Mouse (Mus musculus) stomach, postnatal 0 days (tissue): ENCODE measurements around the gene Sri. TPM values are rescaled to one million over a fixed set of nuclear protein-coding genes. Genes with fewer than 3 reads are reported as not detected.

Experiments used
- ATAC-seq: fragments of 200-750 bp; cut with Nextera tagmentation; 2 replicates; pipeline ENCODE4 v1.8.0; 2017; ENCODE audit not compliant: low FRiP score, low TSS enrichment
- DNase-seq: peaks from one replicate; pipeline ENCODE4 v3.0.0-alpha.2; 2016; ENCODE audit warnings: low spot score
- H3K27ac ChIP-seq: fragments of 300-500 bp; sonication (generic); replicated peaks from 2 replicates; pipeline ENCODE4 v1.5.1; 2014; ENCODE audit warnings: mild to moderate bottlenecking, control low read depth
- H3K27me3 ChIP-seq: fragments of 300-500 bp; sonication (generic); 2 replicates; pipeline ENCODE4 v1.6.1; 2014; ENCODE audit warnings: low read length; ENCODE audit not compliant: control insufficient read depth, insufficient read depth
- H3K36me3 ChIP-seq: fragments of 300-500 bp; sonication (generic); 2 replicates; pipeline ENCODE4 v1.6.1; 2014; ENCODE audit warnings: low read length, mixed read lengths; ENCODE audit not compliant: control insufficient read depth, insufficient read depth
- H3K4me1 ChIP-seq: fragments of 300-500 bp; sonication (generic); replicated peaks from 2 replicates; pipeline ENCODE4 v1.6.1; 2014; ENCODE audit warnings: antibody characterized with exemption; ENCODE audit not compliant: control insufficient read depth, insufficient read depth
- H3K4me2 ChIP-seq: fragments of 300-500 bp; sonication (generic); replicated peaks from 2 replicates; pipeline ENCODE4 v1.6.1; 2014; ENCODE audit warnings: low read depth, mild to moderate bottlenecking, control low read depth, moderate library complexity
- H3K4me3 ChIP-seq: fragments of 300-500 bp; sonication (generic); 2 replicates; pipeline ENCODE4 v1.5.1; 2014; ENCODE audit warnings: low read depth, low read length, control low read depth
- H3K9ac ChIP-seq: fragments of 300-500 bp; sonication (generic); 2 replicates; pipeline ENCODE4 v1.6.1; 2014; ENCODE audit warnings: mild to moderate bottlenecking, low read length, control low read depth, mixed read lengths
- H3K9me3 ChIP-seq: fragments of 300-500 bp; sonication (generic); 2 replicates; pipeline ENCODE4 v1.6.1; 2016; ENCODE audit warnings: low read length; ENCODE audit not compliant: control insufficient read depth
- CTCF ChIP-seq: IDR thresholded peaks from 2 replicates; pipeline ENCODE4 v1.5.1; 2016; ENCODE audit warnings: antibody characterized with exemption, low read depth, mild to moderate bottlenecking, moderate library complexity
- EP300 ChIP-seq: optimal IDR thresholded peaks from 2 replicates; pipeline ENCODE3; 2016; ENCODE audit warnings: antibody characterized with exemption
- WGBS: fragments of 180-500 bp; shearing (Covaris S2); extraction: QIAGEN DNeasy Blood & Tissue Kit; methylation state at CpG from one replicate; pipeline ENCODE4 v1.1.7; 2014; 5-methylcytosine and 5-hydroxymethylcytosine counted together
- polyA plus RNA-seq: library from polyadenylated mRNA; unstranded; fragments of >200 nt; fragmentation: Nextera tagmentation; extraction: Ambion mirVana; gene quantifications from 2 replicates; pipeline ENCODE4 v1.2.1, GENCODE M21; 2015

Gene Sri
- polyA plus RNA-seq, 1 experiment from 2014 or later, result 396 TPM

GRCm38 (mm10) chr5:8053827-8054226 lies 7.9 kb downstream of the Sri start:
- no peak overlapping the region for H3K27ac ChIP-seq
- ATAC-seq (peak; percentile 47), DNase-seq (peak; percentile 30)
- H3K9ac ChIP-seq, result no peak overlapping the region
- no peaks in the 10 kb centered on the region for H3K36me3 ChIP-seq
- WGBS, result 72% methylated on average over 4 of the region's 4 CpGs
- TF ChIP-seq EP300, result no peak
- H3K4me2 ChIP-seq, result no peak overlapping the region
- no peak overlapping the region for H3K4me3 ChIP-seq
- no peaks in the 10 kb centered on the region for H3K4me1 ChIP-seq
- H3K9me3 ChIP-seq, result no peaks in the 10 kb centered on the region
- no peaks in the 10 kb centered on the region for H3K27me3 ChIP-seq

GRCm38 (mm10) chr5:8055721-8056129 lies 9.8 kb downstream of the Sri start:
- no peaks in the 10 kb centered on the region for H3K4me1 ChIP-seq
- WGBS, result 10% methylated on average over 8 of the region's 8 CpGs
- peak overlapping the region; percentile 93 for H3K9ac ChIP-seq
- peak overlapping the region; percentile 61 for H3K4me2 ChIP-seq
- H3K4me3 ChIP-seq, result peak overlapping the region; percentile 75
- H3K27ac ChIP-seq, result peak overlapping the region; percentile 98
- no peaks in the 10 kb centered on the region for H3K27me3 ChIP-seq
- DNase-seq (peak; percentile 64), ATAC-seq (peak; percentile 62)
- H3K36me3 ChIP-seq, result peaks cover 4% of the 10 kb centered on the region
- no peaks in the 10 kb centered on the region for H3K9me3 ChIP-seq
- no peak for TF ChIP-seq CTCF
- TF ChIP-seq EP300, result no peak

DNA sequence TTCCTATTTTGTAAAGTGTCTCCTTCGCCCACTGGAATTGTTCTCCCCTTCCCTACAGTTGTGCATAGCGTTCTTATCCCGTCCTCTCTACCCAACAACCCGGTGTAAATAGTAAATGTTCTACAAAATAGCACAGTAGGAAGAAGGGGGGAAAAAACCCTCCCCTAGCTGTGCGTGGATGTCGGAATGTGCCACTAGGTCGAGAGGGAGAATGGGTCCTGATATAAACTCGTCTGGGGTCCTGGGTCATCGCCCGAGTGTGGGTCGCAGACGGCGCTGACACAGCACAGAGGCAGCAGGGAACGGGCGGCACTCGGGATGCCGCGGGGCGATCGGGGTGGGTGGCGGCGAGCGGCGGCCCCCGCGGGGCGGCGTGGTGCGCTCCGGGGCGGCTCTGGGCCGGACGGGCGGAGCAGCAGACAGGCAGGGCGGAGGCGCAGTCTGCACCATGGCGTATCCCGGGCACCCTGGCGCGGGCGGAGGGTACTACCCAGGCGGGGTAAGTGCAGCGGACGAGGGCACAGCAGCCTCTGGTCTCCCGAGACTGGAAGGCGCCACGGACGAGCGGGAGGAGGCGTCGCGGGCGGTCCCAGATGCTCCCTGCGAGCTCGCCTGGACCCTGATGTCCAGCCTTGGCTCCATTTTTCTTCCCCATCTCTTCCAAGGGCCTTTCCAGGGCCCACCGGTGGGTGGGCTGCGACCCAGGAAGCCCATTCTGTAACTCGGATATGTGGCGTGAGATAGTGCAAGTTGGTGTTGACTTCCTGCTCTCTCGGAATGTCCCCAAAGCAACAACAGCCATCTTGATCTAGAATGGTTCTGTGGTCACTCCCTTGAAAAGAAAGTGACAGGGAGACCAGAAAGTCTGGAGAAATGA lies 10.5 kb downstream of the Sri start:
- H3K9me3 ChIP-seq, result no peaks in the 10 kb centered on the region
- H3K4me1 ChIP-seq, result no peaks in the 10 kb centered on the region
- H3K4me2 ChIP-seq, result peak overlapping the region; percentile 61
- TF ChIP-seq EP300 (no peak), CTCF (peak; percentile 24)
- peak; percentile 92 for DNase-seq
- peak overlapping the region; percentile 93 for H3K9ac ChIP-seq
- peak; percentile 97 for ATAC-seq
- H3K36me3 ChIP-seq, result peaks cover 4% of the 10 kb centered on the region
- under 1% methylated on average over 49 of the region's 60 CpGs for WGBS
- H3K4me3 ChIP-seq, result peak overlapping the region; percentile 75
- peak overlapping the region; percentile 98 for H3K27ac ChIP-seq
- no peaks in the 10 kb centered on the region for H3K27me3 ChIP-seq

GRCm38 (mm10) chr5:8057018-8057323 lies 11.1 kb downstream of the Sri start:
- ATAC-seq, result no peak
- H3K9me3 ChIP-seq, result no peaks in the 10 kb centered on the region
- H3K9ac ChIP-seq, result peak overlapping the region; percentile 93
- peak overlapping the region; percentile 75 for H3K4me3 ChIP-seq
- peak; percentile 26 for DNase-seq
- no peaks in the 10 kb centered on the region for H3K4me1 ChIP-seq
- H3K27me3 ChIP-seq, result no peaks in the 10 kb centered on the region
- H3K4me2 ChIP-seq, result peak overlapping the region; percentile 61
- 37% methylated on average over 5 of the region's 5 CpGs for WGBS
- H3K36me3 ChIP-seq, result peaks cover 4% of the 10 kb centered on the region
- H3K27ac ChIP-seq, result peak overlapping the region; percentile 98
- TF ChIP-seq EP300 (no peak), CTCF (no peak)

- H3K4me3 ChIP-seq, result no peak overlapping the region
- H3K4me2 ChIP-seq, result no peak overlapping the region
- DNase-seq (peak; percentile 41), ATAC-seq (peak; percentile 40)
- 80% methylated on average over 7 of the region's 7 CpGs for WGBS
- H3K27ac ChIP-seq, result no peak overlapping the region
- no peaks in the 10 kb centered on the region for H3K4me1 ChIP-seq
- H3K27me3 ChIP-seq, result no peaks in the 10 kb centered on the region
- H3K9me3 ChIP-seq, result no peaks in the 10 kb centered on the region
- TF ChIP-seq CTCF (no peak), EP300 (no peak)
- H3K36me3 ChIP-seq, result peaks cover 9% of the 10 kb centered on the region
- no peak overlapping the region for H3K9ac ChIP-seq
These were observed 12.2 kb downstream of the Sri start for GRCm38 (mm10) chr5:8058056-8058455.

DNA sequence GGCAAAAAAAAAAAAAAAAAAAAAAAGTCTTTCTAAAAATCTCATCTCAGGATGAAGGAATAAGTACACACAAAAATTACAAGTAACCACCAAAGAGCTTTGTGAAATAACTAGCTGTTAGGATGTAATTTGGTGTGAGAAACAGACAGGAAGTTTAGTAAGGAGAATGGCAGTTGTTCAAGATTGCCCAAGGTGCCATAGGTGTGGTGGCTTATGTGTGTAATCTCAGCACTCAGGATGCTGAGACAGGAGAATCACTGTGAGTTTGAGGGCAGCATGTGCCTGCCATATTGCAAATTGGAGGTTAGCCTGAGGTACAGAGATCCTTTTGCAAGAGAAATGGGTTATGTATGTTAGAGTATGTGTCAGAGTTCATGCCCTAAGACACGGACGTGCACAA lies 16.6 kb downstream of the Sri start:
- Histone ChIP-seq H3K4me1 (no peaks in the 10 kb centered on the region), H3K9ac (no peak overlapping the region), H3K4me3 (no peak overlapping the region), H3K36me3 (peaks cover 32% of the 10 kb centered on the region), H3K27ac (no peak overlapping the region), H3K27me3 (no peaks in the 10 kb centered on the region), H3K4me2 (no peak overlapping the region), H3K9me3 (no peaks in the 10 kb centered on the region)
- 96% methylated on average over 2 of the region's 2 CpGs for WGBS
- ATAC-seq, result no peak
- DNase-seq, result no peak
- TF ChIP-seq EP300, result no peak
